Mouse (Mus musculus): Measurements from ENCODE around the gene Otx1. TPM values are rescaled to one million over a fixed set of nuclear protein-coding genes. Genes with fewer than 3 reads are reported as not detected.

The Otx1 gene
- polyA plus RNA-seq, 1 experiment from 2014 or later = 45.6 TPM

GRCm38 (mm10) chr11:21997561-21998140 lies 5.0 kb downstream of the Otx1 start:
- 2% methylated on average over 20 of the region's 20 CpGs for WGBS
- peaks cover 23% of the 10 kb centered on the region for H3K27me3 ChIP-seq (ENCODE audit: control insufficient read depth, insufficient read depth, low read length)
- peaks cover 16% of the 10 kb centered on the region for H3K4me1 ChIP-seq (replicated peaks; ENCODE audit: control insufficient read depth, insufficient read depth, low read length)
- H3K9ac ChIP-seq (ENCODE audit: low read length) = peak overlapping the region; percentile 96
- ATAC-seq (replicated peaks; ENCODE audit: low FRiP score) = no peak
- H3K9me3 ChIP-seq (ENCODE audit: control insufficient read depth, low read length) = no peaks in the 10 kb centered on the region
- peak; percentile 57 for DNase-seq (ENCODE audit: low spot score)
- H3K36me3 ChIP-seq (ENCODE audit: control insufficient read depth, insufficient read depth, low read length) = peaks cover 4% of the 10 kb centered on the region; the same call in 1 of the 2 replicates
- H3K4me3 ChIP-seq (ENCODE audit: low read depth, low read length) = peak overlapping the region; percentile 89
- H3K4me2 ChIP-seq (ENCODE audit: low read depth, low read length, severe bottlenecking) = peak overlapping the region; percentile 88
- peak overlapping the region; percentile 85 for H3K27ac ChIP-seq (ENCODE audit: low read depth, low read length)

- Histone ChIP-seq H3K27me3 (ENCODE audit: control insufficient read depth, insufficient read depth, low read length) (peaks cover 23% of the 10 kb centered on the region), H3K9ac (ENCODE audit: low read length) (peak overlapping the region; percentile 96), H3K36me3 (ENCODE audit: control insufficient read depth, insufficient read depth, low read length) (peaks cover 4% of the 10 kb centered on the region; the same call in 1 of the 2 replicates), H3K9me3 (ENCODE audit: control insufficient read depth, low read length) (no peaks in the 10 kb centered on the region), H3K4me1 (replicated peaks; ENCODE audit: control insufficient read depth, insufficient read depth, low read length) (peaks cover 16% of the 10 kb centered on the region), H3K4me3 (ENCODE audit: low read depth, low read length) (peak overlapping the region; percentile 89), H3K27ac (ENCODE audit: low read depth, low read length) (peak overlapping the region; percentile 85), H3K4me2 (ENCODE audit: low read depth, low read length, severe bottlenecking) (peak overlapping the region; percentile 88)
- DNase-seq (ENCODE audit: low spot score) (peak; percentile 91), ATAC-seq (replicated peaks; ENCODE audit: low FRiP score) (peak; percentile 66)
- under 1% methylated on average over 62 of the region's 63 CpGs for WGBS
These were observed 5.8 kb downstream of the Otx1 start for GRCm38 (mm10) chr11:21996661-21997560.

GRCm38 (mm10) chr11:21996325-21996647 lies 6.4 kb downstream of the Otx1 start:
- H3K4me3 ChIP-seq (ENCODE audit: low read depth, low read length) = peak overlapping the region; percentile 89
- H3K4me1 ChIP-seq (replicated peaks; ENCODE audit: control insufficient read depth, insufficient read depth, low read length) = peaks cover 16% of the 10 kb centered on the region
- DNase-seq (ENCODE audit: low spot score) = peak; percentile 71
- WGBS = 12% methylated on average over 13 of the region's 13 CpGs
- peaks cover 4% of the 10 kb centered on the region; the same call in 1 of the 2 replicates for H3K36me3 ChIP-seq (ENCODE audit: control insufficient read depth, insufficient read depth, low read length)
- peaks cover 25% of the 10 kb centered on the region for H3K27me3 ChIP-seq (ENCODE audit: control insufficient read depth, insufficient read depth, low read length)
- no peak for ATAC-seq (replicated peaks; ENCODE audit: low FRiP score)
- H3K27ac ChIP-seq (ENCODE audit: low read depth, low read length) = peak overlapping the region; percentile 85; the same call in 1 of the 2 replicates
- peak overlapping the region; percentile 88 for H3K4me2 ChIP-seq (ENCODE audit: low read depth, low read length, severe bottlenecking)
- no peaks in the 10 kb centered on the region for H3K9me3 ChIP-seq (ENCODE audit: control insufficient read depth, low read length)
- peak overlapping the region; percentile 96 for H3K9ac ChIP-seq (ENCODE audit: low read length)

- Histone ChIP-seq H3K4me1 (replicated peaks; ENCODE audit: control insufficient read depth, insufficient read depth, low read length) (peaks cover 16% of the 10 kb centered on the region), H3K4me2 (ENCODE audit: low read depth, low read length, severe bottlenecking) (peak overlapping the region; percentile 88), H3K9me3 (ENCODE audit: control insufficient read depth, low read length) (no peaks in the 10 kb centered on the region), H3K36me3 (ENCODE audit: control insufficient read depth, insufficient read depth, low read length) (peaks cover 4% of the 10 kb centered on the region; the same call in 1 of the 2 replicates), H3K27ac (ENCODE audit: low read depth, low read length) (peak overlapping the region; percentile 85; the same call in 1 of the 2 replicates), H3K9ac (ENCODE audit: low read length) (peak overlapping the region; percentile 96), H3K4me3 (ENCODE audit: low read depth, low read length) (peak overlapping the region; percentile 89), H3K27me3 (ENCODE audit: control insufficient read depth, insufficient read depth, low read length) (peaks cover 25% of the 10 kb centered on the region)
- ATAC-seq (replicated peaks; ENCODE audit: low FRiP score) (no peak), DNase-seq (ENCODE audit: low spot score) (peak; percentile 67)
- WGBS = 8% methylated on average over 27 of the region's 27 CpGs
These were observed 7.0 kb downstream of the Otx1 start for GRCm38 (mm10) chr11:21995534-21996324.

DNA sequence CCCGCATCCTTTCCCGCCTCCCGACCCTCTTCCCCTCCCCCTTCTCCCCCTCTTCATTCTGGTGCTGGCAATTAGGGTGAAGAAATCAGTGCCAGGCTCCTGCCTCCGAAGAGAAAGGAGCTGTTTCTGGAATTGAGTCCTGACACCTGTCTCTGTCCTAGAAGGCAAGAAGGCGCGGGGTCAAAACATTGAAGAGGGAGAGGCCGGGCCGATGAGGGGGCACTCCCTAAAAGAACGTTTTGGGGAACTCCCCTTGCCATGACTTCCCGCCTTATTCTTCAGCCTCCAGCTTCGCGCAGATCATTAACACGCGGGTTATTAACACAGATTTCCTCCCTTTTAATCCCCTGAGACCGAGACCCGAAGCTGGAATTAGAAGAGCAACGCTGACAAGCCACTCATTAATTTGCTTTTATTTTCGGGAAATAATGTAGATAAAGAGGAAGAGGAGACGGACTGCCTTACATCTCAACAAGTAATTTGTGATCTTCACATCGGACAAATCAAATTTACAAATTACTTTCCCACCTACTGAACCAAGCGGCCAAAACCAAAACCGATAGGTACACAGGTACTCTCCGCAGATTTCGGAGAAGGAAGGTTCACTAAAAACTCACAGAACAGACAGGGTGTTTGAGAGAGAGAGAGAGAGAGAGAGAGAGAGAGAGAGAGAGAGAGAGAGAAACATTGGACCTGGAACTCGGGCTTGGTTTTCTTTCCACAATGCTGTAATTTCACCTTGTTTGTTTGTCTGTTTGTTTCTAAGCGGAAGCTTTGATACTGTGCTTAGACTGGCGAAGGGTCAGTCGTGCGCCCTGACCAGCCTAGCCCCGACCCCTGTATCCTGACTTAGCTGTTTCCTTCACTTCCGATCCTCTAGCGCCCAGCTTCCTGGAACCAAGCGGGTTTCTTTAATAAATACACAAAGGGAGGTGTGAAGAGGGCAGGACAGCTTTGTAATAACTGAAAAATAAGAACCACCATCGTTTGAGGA lies 8.0 kb downstream of the Otx1 start:
- H3K4me1 ChIP-seq (replicated peaks; ENCODE audit: control insufficient read depth, insufficient read depth, low read length) = peaks cover 16% of the 10 kb centered on the region
- peak overlapping the region; percentile 89 for H3K4me3 ChIP-seq (ENCODE audit: low read depth, low read length)
- peak overlapping the region; percentile 88 for H3K4me2 ChIP-seq (ENCODE audit: low read depth, low read length, severe bottlenecking)
- H3K9ac ChIP-seq (ENCODE audit: low read length) = peak overlapping the region; percentile 96
- DNase-seq (ENCODE audit: low spot score) (peak; percentile 76), ATAC-seq (replicated peaks; ENCODE audit: low FRiP score) (no peak)
- peaks cover 26% of the 10 kb centered on the region for H3K27me3 ChIP-seq (ENCODE audit: control insufficient read depth, insufficient read depth, low read length)
- 4% methylated on average over 34 of the region's 34 CpGs for WGBS
- H3K9me3 ChIP-seq (ENCODE audit: control insufficient read depth, low read length) = no peaks in the 10 kb centered on the region
- peaks cover 4% of the 10 kb centered on the region; the same call in 1 of the 2 replicates for H3K36me3 ChIP-seq (ENCODE audit: control insufficient read depth, insufficient read depth, low read length)
- H3K27ac ChIP-seq (ENCODE audit: low read depth, low read length) = peak overlapping the region; percentile 72

DNA sequence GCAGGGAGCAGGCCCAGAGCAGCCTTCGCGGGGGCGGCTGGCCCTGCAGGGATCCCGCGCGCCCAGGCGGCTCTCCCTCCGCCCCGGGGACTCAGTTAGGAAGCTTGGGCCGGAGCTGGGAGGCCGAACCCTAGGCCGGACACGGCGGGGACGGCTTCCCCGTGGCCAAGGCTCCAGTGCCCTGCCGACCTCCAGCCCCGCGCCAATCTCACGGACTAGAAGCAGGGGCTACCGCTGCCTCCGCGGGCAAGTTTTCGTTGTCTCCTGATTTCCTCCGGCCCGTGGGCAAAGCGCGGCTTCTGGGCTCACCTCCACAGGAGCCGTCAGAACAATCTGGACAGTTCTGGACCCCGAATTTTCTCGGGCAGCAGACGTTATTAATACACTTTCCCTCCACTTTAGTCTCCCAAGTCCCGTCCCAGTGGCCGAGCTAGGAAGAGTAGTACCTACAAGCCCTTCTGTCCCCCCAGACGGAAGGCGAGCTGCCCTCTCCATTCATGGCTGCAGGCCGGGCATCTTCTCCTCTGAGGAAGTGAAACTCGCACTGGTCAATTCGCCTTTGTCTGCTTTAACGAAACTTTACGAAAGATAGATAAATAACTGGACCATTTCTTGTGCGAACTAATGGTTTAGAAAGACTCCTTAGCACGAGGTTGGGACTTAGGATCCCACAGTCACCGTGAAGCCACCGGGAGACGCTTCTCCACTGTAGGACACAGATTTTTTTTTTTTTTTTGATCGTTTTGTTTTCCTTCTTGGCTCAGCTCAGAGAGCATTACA lies 8.9 kb downstream of the Otx1 start:
- ATAC-seq (replicated peaks; ENCODE audit: low FRiP score) (peak; percentile 14), DNase-seq (ENCODE audit: low spot score) (peak; percentile 83)
- WGBS = 2% methylated on average over 47 of the region's 47 CpGs
- H3K4me1 ChIP-seq (replicated peaks; ENCODE audit: control insufficient read depth, insufficient read depth, low read length) = peaks cover 16% of the 10 kb centered on the region
- peaks cover 22% of the 10 kb centered on the region for H3K27me3 ChIP-seq (ENCODE audit: control insufficient read depth, insufficient read depth, low read length)
- H3K36me3 ChIP-seq (ENCODE audit: control insufficient read depth, insufficient read depth, low read length) = peaks cover 4% of the 10 kb centered on the region; the same call in 1 of the 2 replicates
- H3K9ac ChIP-seq (ENCODE audit: low read length) = peak overlapping the region; percentile 96
- peak overlapping the region; percentile 72 for H3K27ac ChIP-seq (ENCODE audit: low read depth, low read length)
- no peaks in the 10 kb centered on the region for H3K9me3 ChIP-seq (ENCODE audit: control insufficient read depth, low read length)
- H3K4me2 ChIP-seq (ENCODE audit: low read depth, low read length, severe bottlenecking) = peak overlapping the region; percentile 88
- peak overlapping the region; percentile 89 for H3K4me3 ChIP-seq (ENCODE audit: low read depth, low read length)

Measured in forebrain, embryonic 11.5 days (tissue).